Mouse (Mus musculus) heart, embryonic 14.5 days (tissue): ENCODE data around the gene Smoc1. TPM values are rescaled to one million over a fixed set of nuclear protein-coding genes. Genes with fewer than 3 reads are reported as not detected.

Source experiments
- ATAC-seq: fragments of 200-750 bp; cut with Nextera tagmentation; 2 replicates; pipeline ENCODE4 v1.8.0; 2017; ENCODE audit warnings: low read depth, moderate TSS enrichment; ENCODE audit not compliant: insufficient number of reproducible peaks, insufficient read depth, low FRiP score
- H3K27ac ChIP-seq, 2 experiments: fragments of 200-500 bp in 1 of 2; fragments of 300-500 bp in 1 of 2; sonication (generic) in 1 of 2; replicated peaks in 1 of 2; 2 replicates each; pipeline ENCODE4 v1.5.1; 2012 to 2014; ENCODE audit warnings: low read depth in 2 of 2, low read length in 2 of 2, control low read depth in 1 of 2, mild to moderate bottlenecking in 1 of 2, mixed read lengths in 1 of 2; ENCODE audit not compliant: control insufficient read depth in 1 of 2, insufficient read depth in 1 of 2
- H3K27me3 ChIP-seq: fragments of 300-500 bp; sonication (generic); 2 replicates; pipeline ENCODE4 v1.6.1; 2014; ENCODE audit warnings: mild to moderate bottlenecking, low read length, control low read depth; ENCODE audit not compliant: control insufficient read depth, insufficient read depth
- H3K36me3 ChIP-seq: fragments of 300-500 bp; sonication (generic); 2 replicates; pipeline ENCODE4 v1.6.1; 2014; ENCODE audit warnings: mild to moderate bottlenecking, control low read depth, low read length, mixed read lengths; ENCODE audit not compliant: control insufficient read depth, insufficient read depth
- H3K4me1 ChIP-seq, 2 experiments: fragments of 200-500 bp in 1 of 2; fragments of 300-500 bp in 1 of 2; sonication (generic) in 1 of 2; 2 replicates each; pipeline ENCODE4 v1.6.1; 2012 to 2014; ENCODE audit warnings: low read length in 2 of 2, control low read depth in 1 of 2, mixed read lengths in 1 of 2; ENCODE audit not compliant: control insufficient read depth in 2 of 2, insufficient read depth in 2 of 2
- H3K4me2 ChIP-seq: fragments of 300-500 bp; sonication (generic); 2 replicates; pipeline ENCODE4 v1.6.1; 2014; ENCODE audit warnings: mild to moderate bottlenecking, low read length
- H3K4me3 ChIP-seq, 2 experiments: fragments of 200-500 bp in 1 of 2; fragments of 300-500 bp in 1 of 2; sonication (generic) in 1 of 2; 2 replicates each; pipeline ENCODE4 v1.5.1; 2012 to 2014; ENCODE audit warnings: low read length in 2 of 2, mild to moderate bottlenecking in 2 of 2, control low read depth in 1 of 2, low read depth in 1 of 2, moderate library complexity in 1 of 2; ENCODE audit not compliant: control insufficient read depth in 1 of 2, insufficient read depth in 1 of 2
- H3K9ac ChIP-seq: fragments of 300-500 bp; sonication (generic); 2 replicates; pipeline ENCODE4 v1.6.1; 2014; ENCODE audit warnings: mild to moderate bottlenecking, low read length
- H3K9me3 ChIP-seq: fragments of 300-500 bp; sonication (generic); 2 replicates; pipeline ENCODE4 v1.6.1; 2016; ENCODE audit warnings: low read length, control low read depth; ENCODE audit not compliant: control insufficient read depth
- WGBS: fragments of 180-500 bp; shearing (Covaris S2); extraction: QIAGEN DNeasy Blood & Tissue Kit; methylation state at CpG from one replicate; pipeline ENCODE4 v1.1.7; 2014; 5-methylcytosine and 5-hydroxymethylcytosine counted together
- polyA plus RNA-seq: library from polyadenylated mRNA; unstranded; fragments of >200 nt; fragmentation: Nextera tagmentation; extraction: Ambion mirVana; gene quantifications from 2 replicates; pipeline ENCODE4 v1.2.1, GENCODE M21; 2014

Gene Smoc1
- polyA plus RNA-seq, 1 experiment from 2014 or later, result 8.1 TPM

GRCm38 (mm10) chr12:81108600-81109011, 82.0 kb downstream of the Smoc1 start:
- WGBS, result 21% methylated on average over 7 of the region's 7 CpGs
- Histone ChIP-seq H3K9me3 (no peaks in the 10 kb centered on the region), H3K4me2 (no peak overlapping the region), H3K9ac (no peak overlapping the region), H3K4me1 (peaks cover 10 to 12% of the 10 kb centered on the region in 2 experiments), H3K27ac (no peak overlapping the region), H3K27me3 (no peaks in the 10 kb centered on the region), H3K4me3 (no peak overlapping the region), H3K36me3 (no peaks in the 10 kb centered on the region)
- no peak for ATAC-seq

DNA sequence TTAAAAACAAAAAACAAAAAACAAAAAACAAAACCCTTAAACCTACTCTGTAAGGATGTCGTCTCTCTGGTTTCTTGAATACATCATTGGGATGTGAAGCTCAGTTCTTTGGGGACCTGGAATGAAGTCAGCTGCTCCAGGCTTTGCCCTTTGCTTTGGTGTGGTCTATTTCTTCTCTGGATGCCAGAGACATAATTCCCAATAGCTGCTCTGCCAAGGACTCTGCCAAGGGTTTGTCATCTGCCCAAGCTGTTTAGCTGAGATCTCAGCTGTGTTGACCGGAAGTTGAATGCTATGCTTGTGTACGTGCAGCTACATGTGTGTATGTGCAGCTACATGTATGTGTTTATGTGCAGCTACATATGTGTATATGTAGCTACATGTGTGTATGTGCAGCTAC, 83.4 kb downstream of the Smoc1 start:
- no peak overlapping the region for H3K9ac ChIP-seq
- 86% methylated on average over 3 of the region's 3 CpGs for WGBS
- H3K27me3 ChIP-seq, result no peaks in the 10 kb centered on the region
- H3K9me3 ChIP-seq, result no peaks in the 10 kb centered on the region
- H3K27ac ChIP-seq, result no peak overlapping the region
- H3K36me3 ChIP-seq, result no peaks in the 10 kb centered on the region
- no peak overlapping the region for H3K4me3 ChIP-seq
- no peak for ATAC-seq
- H3K4me1 ChIP-seq, result peaks cover 10 to 12% of the 10 kb centered on the region in 2 experiments
- no peak overlapping the region for H3K4me2 ChIP-seq

DNA sequence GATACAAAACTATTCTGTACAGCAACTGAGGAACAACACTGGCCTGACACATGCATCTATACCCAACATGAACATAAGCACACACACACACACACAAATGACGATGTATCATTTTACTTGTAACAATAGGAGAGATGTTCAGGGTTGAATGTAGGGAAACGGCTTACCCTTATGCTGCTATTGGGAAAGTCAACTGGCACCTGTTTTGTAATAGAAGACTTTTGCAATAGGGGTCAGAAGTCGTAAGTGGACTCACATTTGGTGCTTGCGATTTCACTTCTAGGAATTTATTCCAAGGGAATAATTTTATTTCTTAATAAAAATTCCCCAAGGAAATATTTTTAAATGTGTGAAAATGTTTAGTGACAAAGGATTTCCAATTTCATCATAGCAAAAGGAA, 85.7 kb downstream of the Smoc1 start:
- no peak overlapping the region for H3K9ac ChIP-seq
- no peaks in the 10 kb centered on the region for H3K27me3 ChIP-seq
- H3K27ac ChIP-seq, result no peak overlapping the region
- H3K4me1 ChIP-seq, result peaks cover 10 to 11% of the 10 kb centered on the region in 2 experiments
- no peak overlapping the region for H3K4me3 ChIP-seq
- H3K4me2 ChIP-seq, result no peak overlapping the region
- WGBS, result 86% methylated on average over 4 of the region's 4 CpGs
- H3K36me3 ChIP-seq, result no peaks in the 10 kb centered on the region
- H3K9me3 ChIP-seq, result no peaks in the 10 kb centered on the region
- ATAC-seq, result no peak

DNA sequence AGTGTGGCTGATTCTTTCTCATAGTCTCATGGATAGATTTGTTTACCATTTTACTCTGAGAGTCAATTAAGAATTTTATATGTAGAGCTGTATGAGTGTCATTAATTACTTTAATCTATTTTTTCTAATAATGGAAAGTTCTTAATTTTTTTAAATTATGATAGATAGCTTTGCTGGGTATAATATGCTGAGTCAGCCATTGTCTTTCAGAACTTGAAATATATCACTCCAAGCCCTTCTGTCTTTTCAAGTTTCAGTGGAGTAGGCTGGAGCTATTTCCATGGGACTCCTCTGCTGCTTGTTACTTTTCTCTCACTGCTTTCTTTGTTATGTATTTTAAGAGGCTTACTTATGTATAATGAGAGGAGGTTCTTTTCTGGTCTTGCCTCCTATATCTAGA, 93.7 kb downstream of the Smoc1 start:
- H3K27me3 ChIP-seq, result no peaks in the 10 kb centered on the region
- no peaks in the 10 kb centered on the region for H3K36me3 ChIP-seq
- no peaks in the 10 kb centered on the region for H3K4me1 ChIP-seq
- ATAC-seq, result no peak
- no peaks in the 10 kb centered on the region for H3K9me3 ChIP-seq
- H3K27ac ChIP-seq, result no peak overlapping the region
- no peak overlapping the region for H3K4me3 ChIP-seq
- H3K9ac ChIP-seq, result no peak overlapping the region
- no peak overlapping the region for H3K4me2 ChIP-seq

DNA sequence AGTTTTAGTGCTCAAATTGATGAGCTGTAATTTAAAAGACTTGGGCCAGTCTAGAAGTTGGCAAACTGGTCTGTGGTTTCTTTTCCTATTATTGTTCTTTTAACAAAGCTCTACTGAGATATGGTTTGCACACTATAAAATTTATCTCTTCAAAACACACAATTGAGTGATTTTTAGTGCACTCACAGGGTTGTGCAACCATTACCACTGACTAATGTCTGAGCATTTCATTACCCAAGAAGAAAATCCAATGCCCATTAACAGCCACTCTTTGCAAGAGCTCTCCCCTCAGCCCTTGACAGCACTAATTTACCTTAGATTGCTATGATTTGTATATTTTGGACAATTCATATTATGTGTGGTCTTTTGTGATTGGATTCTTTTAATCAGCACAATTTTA, 97.2 kb downstream of the Smoc1 start:
- H3K4me2 ChIP-seq, result no peak overlapping the region
- H3K9ac ChIP-seq, result no peak overlapping the region
- H3K9me3 ChIP-seq, result no peaks in the 10 kb centered on the region
- no peaks in the 10 kb centered on the region for H3K36me3 ChIP-seq
- H3K4me1 ChIP-seq, result no peaks in the 10 kb centered on the region
- ATAC-seq, result no peak
- H3K4me3 ChIP-seq, result no peak overlapping the region
- H3K27me3 ChIP-seq, result no peaks in the 10 kb centered on the region
- H3K27ac ChIP-seq, result no peak overlapping the region

GRCm38 (mm10) chr12:81126842-81127241, 100.2 kb downstream of the Smoc1 start:
- Histone ChIP-seq H3K9ac (no peak overlapping the region), H3K36me3 (no peaks in the 10 kb centered on the region), H3K9me3 (no peaks in the 10 kb centered on the region), H3K27me3 (no peaks in the 10 kb centered on the region), H3K4me3 (no peak overlapping the region), H3K4me2 (no peak overlapping the region), H3K4me1 (no peaks in the 10 kb centered on the region), H3K27ac (no peak overlapping the region)
- 79% methylated on average over 3 of the region's 3 CpGs for WGBS
- no peak for ATAC-seq

GRCm38 (mm10) chr12:81128693-81129092, 102.1 kb downstream of the Smoc1 start:
- Histone ChIP-seq H3K9me3 (no peaks in the 10 kb centered on the region), H3K4me1 (no peaks in the 10 kb centered on the region), H3K27me3 (no peaks in the 10 kb centered on the region), H3K4me2 (no peak overlapping the region), H3K4me3 (no peak overlapping the region), H3K9ac (no peak overlapping the region), H3K36me3 (no peaks in the 10 kb centered on the region), H3K27ac (no peak overlapping the region)
- WGBS, result 66% methylated on average over 5 of the region's 5 CpGs
- ATAC-seq, result no peak

GRCm38 (mm10) chr12:81130692-81131091, 104.1 kb downstream of the Smoc1 start:
- no peak overlapping the region for H3K9ac ChIP-seq
- no peaks in the 10 kb centered on the region for H3K27me3 ChIP-seq
- H3K27ac ChIP-seq, result no peak overlapping the region
- no peak for ATAC-seq
- no peak overlapping the region for H3K4me3 ChIP-seq
- 40% methylated on average over 3 of the region's 3 CpGs for WGBS
- H3K36me3 ChIP-seq, result no peaks in the 10 kb centered on the region
- H3K4me2 ChIP-seq, result no peak overlapping the region
- no peaks in the 10 kb centered on the region for H3K9me3 ChIP-seq
- H3K4me1 ChIP-seq, result no peaks in the 10 kb centered on the region
